Mouse (Mus musculus) thymus, adult 2 months (tissue): ENCODE measurements around the gene Suds3. TPM values are rescaled to one million over a fixed set of nuclear protein-coding genes. Genes with fewer than 3 reads are reported as not detected.

Source experiments
- DNase-seq: peaks from one replicate; pipeline ENCODE4 v3.0.0; 2021
- H3K27ac ChIP-seq: fragments of 200-500 bp; 2 replicates; pipeline ENCODE4 v1.5.1; 2012; ENCODE audit warnings: low read length, control low read depth; ENCODE audit not compliant: control insufficient read depth, insufficient read depth
- H3K27me3 ChIP-seq: fragments of 200-500 bp; 2 replicates; pipeline ENCODE4 v1.6.1; 2012; ENCODE audit warnings: mild to moderate bottlenecking, low read length, moderate library complexity, mixed read lengths; ENCODE audit not compliant: control insufficient read depth, insufficient read depth
- H3K36me3 ChIP-seq: fragments of 200-500 bp; 2 replicates; pipeline ENCODE4 v1.6.1; 2012; ENCODE audit warnings: mild to moderate bottlenecking, low read length, moderate library complexity; ENCODE audit not compliant: control insufficient read depth, insufficient read depth
- H3K4me1 ChIP-seq: fragments of 200-500 bp; replicated peaks from 2 replicates; pipeline ENCODE4 v1.6.1; 2012; ENCODE audit warnings: low read length; ENCODE audit not compliant: control insufficient read depth, insufficient read depth
- H3K4me3 ChIP-seq: fragments of 200-500 bp; 2 replicates; pipeline ENCODE4 v1.5.1; 2012; ENCODE audit warnings: mild to moderate bottlenecking, low read length, control low read depth, moderate library complexity; ENCODE audit not compliant: control insufficient read depth, insufficient read depth
- CTCF ChIP-seq: fragments of 200-500 bp; IDR thresholded peaks from 2 replicates; pipeline ENCODE4 v1.5.1; 2012; ENCODE audit warnings: mild to moderate bottlenecking, control low read depth, low read length, moderate library complexity, borderline replicate concordance; ENCODE audit not compliant: control insufficient read depth, poor library complexity, insufficient read depth; ENCODE audit errors: extremely low read depth
- POLR2A ChIP-seq: fragments of 200-500 bp; IDR thresholded peaks from 2 replicates; pipeline ENCODE4 v1.6.1; 2012; ENCODE audit warnings: mild to moderate bottlenecking, low read length, control low read depth, moderate library complexity; ENCODE audit not compliant: control insufficient read depth, poor library complexity, insufficient read depth; ENCODE audit errors: extremely low read depth
- WGBS: fragments of 180-500 bp; shearing (Covaris S2); methylation state at CpG from one replicate; pipeline ENCODE4 v1.1.7; 2018; 5-methylcytosine and 5-hydroxymethylcytosine counted together
- polyA plus RNA-seq: library from polyadenylated mRNA; depleted of rRNA; stranded (reverse); fragments of >200 nt; gene quantifications from 2 replicates; pipeline ENCODE4 v1.2.3, GENCODE M21; 2012

Suds3 gene
- polyA plus RNA-seq, 1 experiment, result 108 TPM

GRCm38 (mm10) chr5:117120489-117121466 is 4.9 kb upstream of the Suds3 start:
- H3K27me3 ChIP-seq, result peaks cover 4% of the 10 kb centered on the region; the same call in 1 of the 2 replicates
- H3K27ac ChIP-seq, result no peak overlapping the region
- no peaks in the 10 kb centered on the region for H3K36me3 ChIP-seq
- TF ChIP-seq CTCF (0 out of 2 replicates have a peak, but pooled peaks have one; percentile 7), POLR2A (no peak)
- peaks cover 15% of the 10 kb centered on the region for H3K4me1 ChIP-seq
- WGBS, result 8% methylated on average over 40 of the region's 40 CpGs
- peak overlapping the region; percentile 72 for H3K4me3 ChIP-seq
- no peak for DNase-seq

GRCm38 (mm10) chr5:117119777-117120488 is 4.0 kb upstream of the Suds3 start, which contains the start of gene Taok3:
TSS of gene Taok3 (plus strand) at chr5:117120129.
- H3K27me3 ChIP-seq, result peaks cover 4% of the 10 kb centered on the region; the same call in 1 of the 2 replicates
- TF ChIP-seq POLR2A (peak; percentile 62; the same call in 1 of the 2 replicates), CTCF (0 out of 2 replicates have a peak, but pooled peaks have one; percentile 6)

DNA sequence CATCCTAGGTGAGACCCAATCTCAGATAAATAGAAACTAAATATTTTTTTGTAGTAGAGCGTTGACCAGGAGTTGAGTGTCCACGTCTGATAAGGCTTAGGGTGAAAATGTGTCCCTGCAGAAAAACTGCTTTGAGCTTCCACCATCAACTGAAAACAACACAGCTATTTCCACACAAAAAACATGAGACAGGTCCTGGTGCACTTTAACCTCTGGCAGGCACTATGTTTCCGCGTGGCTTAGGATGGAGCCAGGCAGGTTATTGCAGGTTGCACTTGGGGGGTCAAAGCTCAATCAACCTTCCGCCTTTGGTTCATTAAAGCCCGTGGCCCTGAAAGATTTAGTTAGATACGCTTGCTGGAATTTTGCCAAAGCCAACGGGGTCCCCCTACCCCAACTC is 2.9 kb upstream of the Suds3 start:
- H3K36me3 ChIP-seq, result no peaks in the 10 kb centered on the region
- H3K4me3 ChIP-seq, result no peak overlapping the region
- no peak for DNase-seq
- H3K27ac ChIP-seq, result no peak overlapping the region
- WGBS, result 84% methylated on average over 8 of the region's 8 CpGs
- TF ChIP-seq POLR2A (no peak), CTCF (no peak)
- peaks cover 4% of the 10 kb centered on the region; the same call in 1 of the 2 replicates for H3K27me3 ChIP-seq
- peaks cover 15% of the 10 kb centered on the region for H3K4me1 ChIP-seq

More at GRCm38 (mm10) chr5:117119777-117120488, 4.0 kb upstream of the Suds3 start, which contains the start of gene Taok3:
- peak; percentile 98 for DNase-seq
- 0 out of 2 replicates have a peak within 1 kb of the TSS, but pooled peaks have one; percentile 10 for H3K27ac ChIP-seq
- under 1% methylated on average over 74 of the region's 74 CpGs for WGBS
- peaks cover 15% of the 10 kb centered on the region for H3K4me1 ChIP-seq
- H3K4me3 ChIP-seq, result peak within 1 kb of the TSS; percentile 72
- H3K36me3 ChIP-seq, result no peaks in the 10 kb centered on the region

DNA sequence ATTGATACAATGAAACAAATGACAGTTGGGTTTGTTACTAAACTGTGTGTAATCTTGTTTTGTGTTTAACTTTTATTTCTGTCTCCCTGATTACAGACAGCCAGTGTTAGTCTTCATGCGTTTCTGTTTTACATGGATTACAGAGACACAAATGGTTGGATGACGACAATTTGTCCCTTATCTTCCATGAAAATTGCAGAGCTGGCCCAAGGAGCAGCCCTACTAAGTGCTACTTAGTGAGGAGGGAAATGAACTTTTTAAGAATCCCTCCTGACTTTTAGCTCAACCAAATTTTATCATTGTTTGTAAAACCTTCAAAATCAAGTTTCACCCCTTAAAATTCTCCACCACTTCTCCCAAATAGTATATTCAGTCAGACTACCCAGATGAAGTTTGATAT is 2.3 kb upstream of the Suds3 start:
- Histone ChIP-seq H3K27ac (no peak overlapping the region), H3K4me3 (no peak overlapping the region), H3K27me3 (peaks cover 4% of the 10 kb centered on the region; the same call in 1 of the 2 replicates), H3K4me1 (peaks cover 15% of the 10 kb centered on the region), H3K36me3 (no peaks in the 10 kb centered on the region; the same call in 1 of the 2 replicates)
- no peak for TF ChIP-seq CTCF
- TF ChIP-seq POLR2A, result no peak
- DNase-seq, result no peak
- WGBS, result 97% methylated on average over 2 of the region's 2 CpGs

DNA sequence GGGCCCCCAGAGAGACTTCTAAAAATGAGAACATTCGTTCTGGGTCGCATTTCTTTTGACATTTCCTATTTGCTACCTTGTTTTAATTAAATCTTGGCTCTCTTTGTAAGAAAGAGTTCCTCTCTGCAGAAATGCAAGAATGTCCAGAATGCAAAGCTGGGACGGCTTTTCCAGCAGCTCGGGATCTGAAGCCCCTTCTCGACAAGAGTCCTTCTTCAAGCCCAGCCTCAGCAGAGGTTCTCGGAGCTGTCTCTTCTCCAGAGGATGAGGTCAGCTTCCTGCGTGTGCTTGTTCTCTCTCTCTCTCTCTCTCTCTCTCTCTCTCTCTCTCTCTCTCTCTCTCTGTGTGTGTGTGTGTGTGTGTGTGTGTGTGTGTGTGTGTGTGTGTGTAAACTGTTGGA is 1.8 kb upstream of the Suds3 start:
- Histone ChIP-seq H3K27me3 (peaks cover 4% of the 10 kb centered on the region; the same call in 1 of the 2 replicates), H3K27ac (no peak overlapping the region), H3K36me3 (no peaks in the 10 kb centered on the region; the same call in 1 of the 2 replicates), H3K4me3 (no peak overlapping the region), H3K4me1 (peaks cover 15% of the 10 kb centered on the region)
- TF ChIP-seq POLR2A, result no peak
- TF ChIP-seq CTCF, result no peak
- whole genome bisulfite sequencing, result 87% methylated on average over 7 of the region's 7 CpGs
- DNase-seq, result no peak

- 96% methylated on average over 2 of the region's 2 CpGs for WGBS
- Histone ChIP-seq H3K4me1 (peaks cover 20% of the 10 kb centered on the region), H3K36me3 (no peaks in the 10 kb centered on the region; the same call in 1 of the 2 replicates), H3K27ac (no peak overlapping the region), H3K27me3 (peaks cover 4% of the 10 kb centered on the region; the same call in 1 of the 2 replicates), H3K4me3 (no peak overlapping the region)
- no peak for DNase-seq
- TF ChIP-seq CTCF (no peak), POLR2A (no peak)
Measured at GRCm38 (mm10) chr5:117117241-117117640, 1.3 kb upstream of the Suds3 start.
